Mouse (Mus musculus) kidney, postnatal 0 days (tissue): ENCODE measurements around the gene Ppp6c. TPM values are rescaled to one million over a fixed set of nuclear protein-coding genes. Genes with fewer than 3 reads are reported as not detected.

Source experiments
- ATAC-seq: fragments of 200-750 bp; cut with Nextera tagmentation; replicated peaks from 2 replicates; pipeline ENCODE4 v1.8.0; 2017; ENCODE audit warnings: low read depth, moderate number of reproducible peaks, moderate TSS enrichment, moderate library complexity; ENCODE audit not compliant: low FRiP score
- DNase-seq: peaks from one replicate; pipeline ENCODE4 v3.0.0-alpha.2; 2016; ENCODE audit warnings: low spot score
- H3K27ac ChIP-seq: fragments of 300-500 bp; sonication (generic); 2 replicates; pipeline ENCODE4 v1.5.1; 2014; ENCODE audit warnings: mild to moderate bottlenecking
- H3K27me3 ChIP-seq: fragments of 300-500 bp; sonication (generic); 2 replicates; pipeline ENCODE4 v1.6.1; 2014; ENCODE audit warnings: low read length, mixed read lengths; ENCODE audit not compliant: insufficient read depth
- H3K36me3 ChIP-seq: fragments of 300-500 bp; sonication (generic); 2 replicates; pipeline ENCODE4 v1.6.1; 2014; ENCODE audit warnings: low read length, mixed read lengths; ENCODE audit not compliant: insufficient read depth
- H3K4me1 ChIP-seq: fragments of 300-500 bp; sonication (generic); replicated peaks from 2 replicates; pipeline ENCODE4 v1.6.1; 2014; ENCODE audit warnings: antibody characterized with exemption, low read length, mixed read lengths; ENCODE audit not compliant: insufficient read depth
- H3K4me2 ChIP-seq: fragments of 300-500 bp; sonication (generic); 2 replicates; pipeline ENCODE4 v1.6.1; 2014; ENCODE audit warnings: mild to moderate bottlenecking, low read length, moderate library complexity, mixed read lengths
- H3K4me3 ChIP-seq: fragments of 300-500 bp; sonication (generic); replicated peaks from 2 replicates; pipeline ENCODE4 v1.5.1; 2014; ENCODE audit warnings: low read depth, low read length
- H3K9ac ChIP-seq: fragments of 300-500 bp; sonication (generic); 2 replicates; pipeline ENCODE4 v1.6.1; 2014; ENCODE audit warnings: low read depth, low read length
- H3K9me3 ChIP-seq: fragments of 300-500 bp; sonication (generic); replicated peaks from 2 replicates; pipeline ENCODE4 v1.6.1; 2016; ENCODE audit warnings: low read length, inconsistent platforms, mixed read lengths
- CTCF ChIP-seq: IDR thresholded peaks from 2 replicates; pipeline ENCODE4 v1.5.1; 2016; ENCODE audit warnings: antibody characterized with exemption, low read depth, mild to moderate bottlenecking, moderate library complexity
- WGBS: fragments of 180-500 bp; shearing (Covaris S2); extraction: QIAGEN DNeasy Blood & Tissue Kit; methylation state at CpG from one replicate; pipeline ENCODE4 v1.1.7; 2014; 5-methylcytosine and 5-hydroxymethylcytosine counted together
- polyA plus RNA-seq: library from polyadenylated mRNA; unstranded; fragments of >200 nt; fragmentation: Nextera tagmentation; extraction: Ambion mirVana; gene quantifications from 2 replicates; pipeline ENCODE4 v1.2.1, GENCODE M21; 2015

Gene Ppp6c
- polyA plus RNA-seq, 1 experiment from 2014 or later: 81.1 TPM

DNA sequence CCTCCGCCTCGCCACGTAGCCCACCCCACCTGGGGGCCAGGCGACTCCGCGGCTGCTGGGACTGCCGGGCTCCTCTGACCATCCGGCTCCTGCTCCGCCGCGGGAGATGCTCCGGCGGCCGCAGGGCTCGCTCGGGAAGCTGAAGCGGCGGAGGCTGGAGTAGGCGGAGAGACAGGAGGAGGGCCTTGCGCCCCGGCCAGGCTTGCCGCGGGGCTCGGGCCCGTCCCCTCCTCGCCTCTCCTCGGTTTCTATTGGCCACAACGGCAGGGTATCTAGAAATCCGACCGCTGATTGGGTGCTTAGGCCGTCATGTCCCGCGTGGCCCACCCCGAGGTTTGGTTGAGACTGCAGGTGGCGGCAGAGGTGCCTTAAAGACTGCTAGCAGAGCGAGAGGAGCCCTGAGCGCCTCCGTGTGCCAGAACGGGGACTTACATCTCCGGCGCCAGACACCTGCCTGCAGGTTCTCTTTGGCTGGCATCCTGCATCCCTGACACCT, 35.6 kb downstream of the Ppp6c start, which contains the start of gene Scai:
Scai (minus strand) TSS at position 174 of the 496 bp plus-strand sequence.
- WGBS: under 1% methylated on average over 39 of the region's 41 CpGs
- DNase-seq (peak; percentile 99), ATAC-seq (peak; percentile 100)
- Histone ChIP-seq H3K4me1 (0 out of 2 replicates have a peak, but pooled peaks cover 6% of the 10 kb centered on the region), H3K9me3 (no peaks in the 10 kb centered on the region), H3K27ac (peak within 1 kb of the TSS; percentile 92), H3K4me3 (peak within 1 kb of the TSS; percentile 94), H3K27me3 (no peaks in the 10 kb centered on the region), H3K4me2 (peak within 1 kb of the TSS; percentile 77), H3K9ac (peak within 1 kb of the TSS; percentile 87), H3K36me3 (no peaks in the 10 kb centered on the region)
- peak; percentile 96 for TF ChIP-seq CTCF

DNA sequence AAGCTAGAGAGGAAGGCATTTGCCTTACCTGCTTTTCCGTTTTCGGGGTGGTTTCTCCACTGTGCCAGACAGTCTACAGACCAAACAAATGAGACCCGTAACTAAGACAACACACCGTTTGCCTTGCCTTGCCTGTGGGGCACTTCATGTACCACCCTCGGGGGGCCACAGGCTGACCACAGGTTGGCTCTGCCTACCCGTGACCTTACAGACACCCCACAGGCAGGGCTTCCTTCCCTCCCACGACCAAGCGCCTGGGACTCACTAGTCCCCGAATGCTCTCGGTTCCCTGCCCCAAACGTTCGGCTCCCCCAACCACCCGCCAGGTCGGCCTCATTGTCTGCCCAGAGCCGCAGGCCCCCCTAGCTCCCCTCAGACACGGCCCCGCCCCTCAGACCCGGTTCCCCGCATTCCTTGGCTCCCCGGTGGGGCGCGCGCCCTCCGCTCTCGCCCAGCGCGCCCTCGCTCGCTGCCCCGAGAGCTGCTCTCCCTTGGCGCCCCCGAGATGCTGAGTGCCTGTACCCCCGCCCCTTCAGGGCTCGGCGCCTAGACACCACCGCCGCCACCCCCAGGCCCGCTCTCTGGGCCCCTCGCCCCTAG, 36.2 kb downstream of the Ppp6c start:
- Histone ChIP-seq H3K27me3 (no peaks in the 10 kb centered on the region), H3K4me2 (peak overlapping the region; percentile 77), H3K27ac (peak overlapping the region; percentile 92), H3K4me3 (peak overlapping the region; percentile 94), H3K9me3 (no peaks in the 10 kb centered on the region), H3K4me1 (0 out of 2 replicates have a peak, but pooled peaks cover 6% of the 10 kb centered on the region), H3K9ac (peak overlapping the region; percentile 87), H3K36me3 (no peaks in the 10 kb centered on the region)
- no peak for TF ChIP-seq CTCF
- peak; percentile 68 for DNase-seq
- no peak for ATAC-seq
- WGBS: under 1% methylated on average over 39 of the region's 39 CpGs

DNA sequence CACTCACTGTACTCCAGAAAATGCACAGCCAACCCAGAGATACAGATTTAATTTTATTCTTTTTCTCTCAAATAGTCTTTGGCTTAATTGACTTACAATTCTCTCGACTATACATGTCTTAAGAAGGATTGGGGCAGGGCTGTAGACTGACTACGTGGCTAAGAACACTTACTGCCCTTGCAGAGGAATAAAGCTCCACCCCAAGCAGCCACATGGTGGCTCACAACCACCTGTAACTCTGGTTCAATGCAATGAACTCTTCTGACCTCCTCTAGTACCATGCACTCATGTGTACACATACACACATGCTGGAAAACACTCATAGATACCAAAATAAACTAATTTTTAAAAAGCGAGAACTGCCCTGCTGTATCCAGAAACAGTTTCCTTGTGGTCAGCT, 40.3 kb downstream of the Ppp6c start:
- no peak overlapping the region for H3K9ac ChIP-seq
- no peak for ATAC-seq

DNA sequence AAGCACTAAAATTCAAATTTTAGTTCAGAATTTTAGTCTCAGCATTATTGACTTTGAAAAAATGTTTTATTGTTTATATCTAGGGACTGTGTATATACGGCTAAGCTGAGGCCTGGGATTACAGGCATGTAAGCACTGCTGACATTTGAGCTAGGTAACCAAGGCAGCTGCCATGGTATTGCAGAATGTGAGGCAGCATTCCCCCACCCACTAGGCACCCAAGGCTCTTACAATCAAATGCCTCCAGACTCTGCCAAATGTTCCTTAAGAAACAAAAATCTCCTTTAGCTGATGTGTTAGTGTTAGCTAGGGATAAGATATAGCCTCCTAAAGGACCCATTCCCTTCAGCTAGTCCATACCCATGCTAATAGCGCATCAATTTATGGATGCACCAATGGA, 42.7 kb downstream of the Ppp6c start:
- no peak for TF ChIP-seq CTCF
- H3K4me3 ChIP-seq: no peak overlapping the region
- H3K4me2 ChIP-seq: no peak overlapping the region
- 95% methylated on average over 2 of the region's 2 CpGs for WGBS
- no peak overlapping the region for H3K9ac ChIP-seq
- H3K36me3 ChIP-seq: peaks cover 6% of the 10 kb centered on the region; the same call in 1 of the 2 replicates
- H3K27ac ChIP-seq: no peak overlapping the region
- H3K9me3 ChIP-seq: no peaks in the 10 kb centered on the region
- no peaks in the 10 kb centered on the region for H3K4me1 ChIP-seq
- no peak for ATAC-seq
- H3K27me3 ChIP-seq: no peaks in the 10 kb centered on the region
- no peak for DNase-seq

More for the DNA sequence above, 40.3 kb downstream of the Ppp6c start:
- 77% methylated on average over 3 of the region's 3 CpGs for WGBS
- TF ChIP-seq CTCF: peak; percentile 12; the same call in 1 of the 2 replicates
- Histone ChIP-seq H3K9me3 (no peaks in the 10 kb centered on the region), H3K27me3 (no peaks in the 10 kb centered on the region), H3K27ac (no peak overlapping the region), H3K4me2 (no peak overlapping the region), H3K4me3 (no peak overlapping the region), H3K36me3 (no peaks in the 10 kb centered on the region), H3K4me1 (0 out of 2 replicates have a peak, but pooled peaks cover 6% of the 10 kb centered on the region)
- no peak for DNase-seq

DNA sequence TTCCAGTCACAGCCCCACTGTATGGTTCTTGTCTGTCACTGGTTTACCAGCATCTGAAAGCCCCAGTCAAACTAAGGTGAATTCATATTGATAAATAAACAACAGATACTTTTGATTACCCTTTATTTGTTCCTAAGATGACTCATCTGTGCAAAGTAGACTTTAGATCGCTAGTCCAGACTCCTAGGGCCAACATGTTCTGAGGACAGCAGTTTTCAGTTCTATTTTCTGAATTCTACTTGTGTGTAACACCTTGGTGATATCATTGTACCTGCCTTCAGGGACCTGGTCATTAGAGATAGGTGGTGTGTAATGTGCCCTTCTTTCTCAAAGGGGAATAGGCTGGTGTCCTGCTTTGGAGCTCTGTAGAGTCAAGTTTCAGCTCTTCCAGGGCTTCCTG, 65.3 kb downstream of the Ppp6c start:
- no peaks in the 10 kb centered on the region for H3K4me1 ChIP-seq
- DNase-seq (no peak), ATAC-seq (no peak)
- H3K4me3 ChIP-seq: no peak overlapping the region
- H3K36me3 ChIP-seq: no peaks in the 10 kb centered on the region
- no peak for TF ChIP-seq CTCF
- H3K9ac ChIP-seq: no peak overlapping the region
- H3K4me2 ChIP-seq: no peak overlapping the region
- H3K27me3 ChIP-seq: no peaks in the 10 kb centered on the region
- 88% methylated on average over 1 of the region's 1 CpGs for WGBS
- no peaks in the 10 kb centered on the region for H3K9me3 ChIP-seq
- no peak overlapping the region for H3K27ac ChIP-seq

DNA sequence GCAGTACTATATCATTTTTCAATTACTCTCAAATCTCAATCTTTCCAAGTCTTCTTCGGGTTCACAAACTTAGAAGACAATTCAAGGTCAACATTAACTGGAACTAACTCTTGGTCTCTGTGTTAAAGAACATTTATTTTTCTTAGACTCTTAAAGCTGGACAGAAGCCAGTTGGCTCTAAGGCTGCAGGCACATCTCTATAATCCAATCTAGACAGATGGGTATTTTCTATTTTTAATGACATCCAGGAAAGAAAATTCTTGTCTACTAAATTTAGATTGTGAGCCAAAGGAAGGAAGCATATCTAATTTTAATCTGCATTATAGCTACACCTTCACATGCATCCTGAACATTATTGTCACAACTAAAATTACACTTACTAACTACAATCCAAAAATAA, 68.3 kb downstream of the Ppp6c start:
- Histone ChIP-seq H3K4me2 (no peak overlapping the region), H3K27me3 (no peaks in the 10 kb centered on the region), H3K9me3 (no peaks in the 10 kb centered on the region), H3K9ac (no peak overlapping the region), H3K36me3 (no peaks in the 10 kb centered on the region), H3K4me3 (no peak overlapping the region), H3K27ac (no peak overlapping the region), H3K4me1 (no peaks in the 10 kb centered on the region)
- DNase-seq (peak; percentile 55), ATAC-seq (no peak)
- WGBS: 38% methylated on average over 1 of the region's 1 CpGs
- no peak for TF ChIP-seq CTCF
